Mouse (Mus musculus): ENCODE measurements around the gene Ercc6l2. TPM values are rescaled to one million over a fixed set of nuclear protein-coding genes. Genes with fewer than 3 reads are reported as not detected.

Ercc6l2 gene
- polyA plus RNA-seq, 1 experiment from 2014 or later: 25.6 TPM

DNA sequence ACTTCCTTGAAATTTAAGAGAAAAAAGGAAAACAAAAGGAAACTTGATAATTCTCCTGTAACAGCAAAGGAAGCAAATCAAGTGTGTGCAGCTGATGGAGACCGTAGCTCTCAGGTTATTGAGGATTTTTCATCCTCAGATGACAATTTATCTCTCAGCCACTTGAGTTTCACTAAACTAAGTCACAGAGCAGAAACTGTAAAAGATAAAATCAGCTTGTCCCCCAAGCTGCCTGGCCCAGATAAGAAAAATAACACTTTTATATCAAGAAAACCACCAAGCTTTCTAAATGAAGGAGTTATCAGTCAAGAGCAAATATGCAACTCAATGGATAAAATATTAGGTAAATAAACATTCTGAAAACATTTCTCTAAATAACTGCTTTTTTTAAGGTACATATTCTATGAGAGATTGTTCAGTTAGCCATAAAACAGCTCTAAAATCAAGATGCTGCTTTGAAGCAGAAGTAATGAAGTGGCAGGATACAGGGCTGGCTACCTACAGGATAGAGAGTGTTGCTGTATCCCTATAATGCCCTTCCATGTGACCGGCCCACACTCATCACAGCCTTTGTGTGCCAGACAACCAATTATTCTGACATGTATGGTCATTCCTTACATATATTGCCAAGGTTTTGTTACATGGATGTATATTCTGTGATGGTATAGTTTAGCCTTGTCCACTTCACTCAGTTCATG is 57.7 kb downstream of the Ercc6l2 start:
- ATAC-seq (ENCODE audit: low read depth): no peak
- WGBS: 93% methylated on average over 2 of the region's 2 CpGs
- Histone ChIP-seq H3K27ac (replicated peaks; ENCODE audit: low read depth, low read length) (no peak overlapping the region), H3K4me2 (ENCODE audit: low read depth, low read length) (no peak overlapping the region), H3K9me3 (ENCODE audit: control insufficient read depth, low read length) (no peaks in the 10 kb centered on the region), H3K4me3 (ENCODE audit: low read depth, low read length) (no peak overlapping the region), H3K27me3 (replicated peaks; ENCODE audit: control insufficient read depth, insufficient read depth, low read length) (no peaks in the 10 kb centered on the region), H3K4me1 (ENCODE audit: control insufficient read depth, insufficient read depth, low read length) (no peaks in the 10 kb centered on the region), H3K9ac (ENCODE audit: low read depth, low read length) (no peak overlapping the region), H3K36me3 (ENCODE audit: control insufficient read depth, insufficient read depth, low read length) (peaks cover 24% of the 10 kb centered on the region)
- DNase-seq (ENCODE audit: low spot score): no peak

DNA sequence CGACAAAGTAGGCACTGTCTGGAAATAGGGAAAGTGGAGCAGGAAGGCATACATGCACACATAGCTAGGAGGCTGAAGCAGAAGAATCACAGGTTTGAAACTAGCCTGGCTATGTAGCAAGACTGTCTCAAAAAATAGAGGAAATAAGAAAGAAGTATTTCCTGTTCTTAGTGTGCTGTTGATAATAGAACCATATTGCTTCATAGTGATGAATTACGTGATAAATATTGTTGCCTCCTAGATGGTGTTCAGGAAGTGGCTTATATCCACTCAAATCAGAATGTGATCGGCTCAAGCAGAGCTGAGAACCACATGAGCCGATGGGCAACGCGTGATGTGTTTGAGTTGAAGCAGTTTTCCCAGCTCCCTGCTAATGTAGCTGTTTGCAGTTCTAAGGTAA is 62.1 kb downstream of the Ercc6l2 start:
- Histone ChIP-seq H3K9ac (ENCODE audit: low read depth, low read length) (no peak overlapping the region), H3K4me3 (ENCODE audit: low read depth, low read length) (no peak overlapping the region), H3K9me3 (ENCODE audit: control insufficient read depth, low read length) (no peaks in the 10 kb centered on the region), H3K27ac (replicated peaks; ENCODE audit: low read depth, low read length) (no peak overlapping the region), H3K36me3 (ENCODE audit: control insufficient read depth, insufficient read depth, low read length) (peaks cover 12% of the 10 kb centered on the region), H3K4me1 (ENCODE audit: control insufficient read depth, insufficient read depth, low read length) (no peaks in the 10 kb centered on the region), H3K4me2 (ENCODE audit: low read depth, low read length) (no peak overlapping the region), H3K27me3 (replicated peaks; ENCODE audit: control insufficient read depth, insufficient read depth, low read length) (no peaks in the 10 kb centered on the region)
- WGBS: 90% methylated on average over 6 of the region's 6 CpGs
- ATAC-seq (ENCODE audit: low read depth): no peak
- no peak for DNase-seq (ENCODE audit: low spot score)

DNA sequence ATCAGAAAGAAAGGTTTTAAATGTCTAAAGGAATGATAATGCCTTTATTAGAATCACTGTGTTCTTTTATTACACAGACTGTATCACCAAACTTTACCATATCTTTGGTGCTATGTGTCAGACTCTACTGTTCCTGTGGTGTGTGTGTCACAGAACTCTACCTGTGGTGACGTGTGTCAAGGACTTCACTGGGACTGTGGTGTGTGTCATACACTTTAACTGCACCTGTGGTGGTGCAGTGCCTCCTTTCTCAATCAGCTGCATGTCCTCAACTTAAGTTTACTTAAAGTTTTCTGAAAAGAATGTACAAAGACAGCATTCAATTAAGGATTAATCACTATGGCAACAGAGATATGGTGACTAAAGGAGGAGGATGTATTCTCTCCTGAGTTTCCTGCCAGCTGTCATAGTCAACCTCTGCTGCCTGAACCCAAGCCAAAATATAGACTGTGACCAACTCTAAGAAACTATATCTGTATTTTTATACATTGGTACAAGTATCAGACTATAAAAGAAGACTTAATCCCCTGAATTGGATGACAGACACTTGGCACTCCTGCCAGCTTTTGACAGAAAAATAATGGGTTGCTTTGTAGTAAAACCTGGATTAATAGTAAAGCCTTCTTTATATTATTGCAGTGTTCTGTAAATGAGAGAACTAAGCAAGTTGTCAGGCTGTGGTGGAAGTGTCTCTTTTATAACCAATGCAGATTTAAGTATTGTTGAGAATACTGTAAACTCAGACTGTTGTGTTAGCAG is 64.2 kb downstream of the Ercc6l2 start:
- no peaks in the 10 kb centered on the region for H3K9me3 ChIP-seq (ENCODE audit: control insufficient read depth, low read length)
- H3K36me3 ChIP-seq (ENCODE audit: control insufficient read depth, insufficient read depth, low read length): peaks cover 5% of the 10 kb centered on the region
- H3K9ac ChIP-seq (ENCODE audit: low read depth, low read length): no peak overlapping the region
- peak; percentile 81 for DNase-seq (ENCODE audit: low spot score)
- 47% methylated on average over 1 of the region's 1 CpGs for WGBS
- no peaks in the 10 kb centered on the region for H3K4me1 ChIP-seq (ENCODE audit: control insufficient read depth, insufficient read depth, low read length)
- no peak overlapping the region for H3K27ac ChIP-seq (replicated peaks; ENCODE audit: low read depth, low read length)
- peak; percentile 88 for ATAC-seq (ENCODE audit: low read depth)
- H3K4me3 ChIP-seq (ENCODE audit: low read depth, low read length): no peak overlapping the region
- H3K4me2 ChIP-seq (ENCODE audit: low read depth, low read length): no peak overlapping the region
- H3K27me3 ChIP-seq (replicated peaks; ENCODE audit: control insufficient read depth, insufficient read depth, low read length): no peaks in the 10 kb centered on the region

DNA sequence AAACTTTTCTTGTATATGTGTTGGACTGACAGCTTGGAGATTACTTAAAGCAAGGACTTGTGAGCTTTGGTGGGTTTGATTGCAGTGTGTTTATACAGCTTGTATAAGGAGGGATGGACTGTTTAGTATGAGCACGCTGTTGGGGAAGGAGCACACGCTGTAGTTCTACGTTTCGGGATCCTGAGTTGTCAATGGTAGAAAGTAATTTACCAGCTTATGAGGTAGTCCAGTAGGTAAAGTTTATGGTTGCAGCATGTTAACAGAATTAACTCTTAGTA is 64.8 kb downstream of the Ercc6l2 start:
- no peak overlapping the region for H3K9ac ChIP-seq (ENCODE audit: low read depth, low read length)
- WGBS: 74% methylated on average over 4 of the region's 4 CpGs
- H3K4me3 ChIP-seq (ENCODE audit: low read depth, low read length): no peak overlapping the region
- H3K27ac ChIP-seq (replicated peaks; ENCODE audit: low read depth, low read length): no peak overlapping the region
- no peaks in the 10 kb centered on the region for H3K27me3 ChIP-seq (replicated peaks; ENCODE audit: control insufficient read depth, insufficient read depth, low read length)
- no peak overlapping the region for H3K4me2 ChIP-seq (ENCODE audit: low read depth, low read length)
- H3K4me1 ChIP-seq (ENCODE audit: control insufficient read depth, insufficient read depth, low read length): no peaks in the 10 kb centered on the region
- H3K9me3 ChIP-seq (ENCODE audit: control insufficient read depth, low read length): no peaks in the 10 kb centered on the region
- DNase-seq (ENCODE audit: low spot score) (no peak), ATAC-seq (ENCODE audit: low read depth) (peak; percentile 67)
- peaks cover 5% of the 10 kb centered on the region for H3K36me3 ChIP-seq (ENCODE audit: control insufficient read depth, insufficient read depth, low read length)

DNA sequence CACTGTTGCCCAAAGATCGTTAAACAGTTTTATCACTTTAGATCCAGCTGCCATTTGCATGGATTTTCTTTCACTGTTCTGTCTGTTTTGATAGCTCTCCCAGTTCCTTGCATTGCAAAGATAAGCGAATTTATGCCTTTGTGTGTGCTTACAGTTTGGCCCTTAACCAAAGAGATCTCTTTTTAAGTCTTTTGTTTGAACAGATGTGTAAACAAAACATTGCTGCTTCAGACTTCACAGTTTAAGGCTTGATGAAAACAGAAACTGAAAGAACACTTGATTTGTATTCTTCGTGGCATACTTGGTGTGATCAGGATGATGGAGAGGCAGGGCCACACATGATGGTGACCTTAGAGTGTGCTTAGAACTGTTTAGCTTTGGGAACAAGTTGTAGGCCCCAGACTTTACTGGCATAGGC is 70.5 kb downstream of the Ercc6l2 start:
- no peaks in the 10 kb centered on the region for H3K27me3 ChIP-seq (replicated peaks; ENCODE audit: control insufficient read depth, insufficient read depth, low read length)
- H3K9ac ChIP-seq (ENCODE audit: low read depth, low read length): no peak overlapping the region
- WGBS: 61% methylated on average over 3 of the region's 3 CpGs
- no peak for ATAC-seq (ENCODE audit: low read depth)
- no peak overlapping the region for H3K4me2 ChIP-seq (ENCODE audit: low read depth, low read length)
- H3K27ac ChIP-seq (replicated peaks; ENCODE audit: low read depth, low read length): no peak overlapping the region
- H3K36me3 ChIP-seq (ENCODE audit: control insufficient read depth, insufficient read depth, low read length): peaks cover 7% of the 10 kb centered on the region; the same call in 1 of the 2 replicates
- H3K4me1 ChIP-seq (ENCODE audit: control insufficient read depth, insufficient read depth, low read length): no peaks in the 10 kb centered on the region
- H3K9me3 ChIP-seq (ENCODE audit: control insufficient read depth, low read length): no peaks in the 10 kb centered on the region
- no peak for DNase-seq (ENCODE audit: low spot score)
- no peak overlapping the region for H3K4me3 ChIP-seq (ENCODE audit: low read depth, low read length)

DNA sequence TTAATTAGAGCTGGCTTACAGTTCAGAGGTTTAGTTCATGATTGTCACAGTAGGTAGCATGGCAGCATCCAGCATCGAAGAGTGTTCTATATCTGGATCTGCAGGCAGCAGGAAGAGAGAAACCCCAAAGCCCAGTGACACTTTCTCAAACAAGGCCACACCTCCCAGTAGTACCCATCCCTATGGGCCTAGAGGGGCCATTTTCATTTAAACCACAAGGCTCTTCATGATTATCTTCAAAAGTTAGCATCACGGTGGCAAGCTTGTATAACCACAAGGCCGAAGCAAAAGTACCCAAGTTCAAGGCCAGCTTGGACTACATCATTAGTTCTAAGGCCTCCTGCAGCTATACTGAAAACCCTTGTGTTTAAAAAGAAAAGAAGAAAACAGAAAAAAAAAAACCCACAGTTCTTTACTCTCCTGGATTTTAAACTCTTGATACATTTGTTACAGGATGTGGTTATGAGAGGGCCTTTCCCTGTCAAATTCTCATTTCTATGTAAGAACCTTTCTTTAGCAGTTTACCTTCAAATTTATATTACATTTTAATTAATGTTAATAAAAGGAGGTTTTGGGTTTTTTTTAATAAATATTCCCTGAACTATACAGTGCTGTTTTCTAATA is 71.5 kb downstream of the Ercc6l2 start:
- Histone ChIP-seq H3K27ac (replicated peaks; ENCODE audit: low read depth, low read length) (no peak overlapping the region), H3K4me1 (ENCODE audit: control insufficient read depth, insufficient read depth, low read length) (no peaks in the 10 kb centered on the region), H3K9me3 (ENCODE audit: control insufficient read depth, low read length) (no peaks in the 10 kb centered on the region), H3K9ac (ENCODE audit: low read depth, low read length) (no peak overlapping the region), H3K4me3 (ENCODE audit: low read depth, low read length) (no peak overlapping the region), H3K27me3 (replicated peaks; ENCODE audit: control insufficient read depth, insufficient read depth, low read length) (no peaks in the 10 kb centered on the region), H3K36me3 (ENCODE audit: control insufficient read depth, insufficient read depth, low read length) (peaks cover 7% of the 10 kb centered on the region; the same call in 1 of the 2 replicates), H3K4me2 (ENCODE audit: low read depth, low read length) (no peak overlapping the region)
- ATAC-seq (ENCODE audit: low read depth) (no peak), DNase-seq (ENCODE audit: low spot score) (no peak)
- 91% methylated on average over 3 of the region's 3 CpGs for WGBS

DNA sequence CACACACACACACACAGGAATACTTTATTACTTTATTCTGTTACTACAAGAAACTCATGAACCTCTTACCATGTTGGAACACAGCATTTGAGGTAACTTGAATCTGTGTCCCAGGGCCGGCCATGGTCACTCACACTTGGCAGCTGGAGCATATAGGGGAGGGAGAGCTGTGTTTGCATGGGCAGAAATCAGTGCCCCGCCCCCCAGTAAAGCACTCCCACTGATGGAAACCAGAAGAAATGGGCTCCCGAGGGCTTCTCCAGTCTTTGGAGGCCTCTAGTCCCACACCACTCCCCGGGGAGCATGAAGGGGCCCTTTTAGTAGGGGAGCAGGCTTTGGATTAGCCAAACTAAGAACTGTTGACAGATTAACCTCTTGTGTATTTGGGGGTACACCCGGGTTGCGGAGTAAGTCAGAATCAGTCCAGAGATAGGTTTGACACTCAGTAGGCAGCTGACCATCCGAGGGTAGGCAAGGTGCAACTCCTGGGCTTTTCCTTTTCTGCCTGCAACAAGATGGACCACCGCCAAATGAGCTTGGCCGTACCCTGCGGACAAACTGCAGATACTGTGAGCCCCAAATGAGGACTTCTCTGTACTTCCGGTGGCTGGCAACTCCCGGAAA is 85.8 kb downstream of the Ercc6l2 start:
- ATAC-seq (ENCODE audit: low read depth) (0 out of 2 replicates have a peak, but pooled peaks have one; percentile 7), DNase-seq (ENCODE audit: low spot score) (no peak)
- H3K36me3 ChIP-seq (ENCODE audit: control insufficient read depth, insufficient read depth, low read length): 0 out of 2 replicates have a peak, but pooled peaks cover 12% of the 10 kb centered on the region
- H3K27me3 ChIP-seq (replicated peaks; ENCODE audit: control insufficient read depth, insufficient read depth, low read length): no peaks in the 10 kb centered on the region; the same call in 1 of the 2 replicates
- peak overlapping the region; percentile 66 for H3K4me2 ChIP-seq (ENCODE audit: low read depth, low read length)
- H3K4me1 ChIP-seq (ENCODE audit: control insufficient read depth, insufficient read depth, low read length): peaks cover 24% of the 10 kb centered on the region
- peak overlapping the region; percentile 24 for H3K4me3 ChIP-seq (ENCODE audit: low read depth, low read length)
- peak overlapping the region; percentile 79 for H3K27ac ChIP-seq (replicated peaks; ENCODE audit: low read depth, low read length)
- H3K9ac ChIP-seq (ENCODE audit: low read depth, low read length): peak overlapping the region; percentile 47
- WGBS: 21% methylated on average over 12 of the region's 12 CpGs
- H3K9me3 ChIP-seq (ENCODE audit: control insufficient read depth, low read length): no peaks in the 10 kb centered on the region

DNA sequence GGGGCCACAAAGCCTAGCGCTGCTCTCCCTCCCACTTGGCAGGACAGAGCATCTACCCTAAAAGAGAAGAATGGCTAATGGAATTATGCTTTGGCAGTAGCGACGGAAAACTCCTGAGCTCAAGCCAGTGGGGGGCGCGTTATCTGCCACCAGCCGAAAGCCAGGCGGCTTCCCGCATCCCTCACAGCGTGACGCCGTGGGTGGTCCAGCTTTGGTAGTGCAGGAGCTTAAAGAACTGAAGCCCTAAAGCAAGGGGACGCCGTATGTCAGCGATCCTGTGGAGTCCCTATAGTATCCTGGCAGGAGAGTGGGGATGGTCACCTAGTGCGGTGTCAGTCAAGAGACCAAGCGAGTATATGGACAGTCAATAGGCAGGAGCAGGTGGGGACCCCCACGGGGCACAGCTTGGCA is 86.3 kb downstream of the Ercc6l2 start:
- Histone ChIP-seq H3K36me3 (ENCODE audit: control insufficient read depth, insufficient read depth, low read length) (0 out of 2 replicates have a peak, but pooled peaks cover 12% of the 10 kb centered on the region), H3K27ac (replicated peaks; ENCODE audit: low read depth, low read length) (peak overlapping the region; percentile 79), H3K4me1 (ENCODE audit: control insufficient read depth, insufficient read depth, low read length) (peaks cover 24% of the 10 kb centered on the region), H3K9me3 (ENCODE audit: control insufficient read depth, low read length) (no peaks in the 10 kb centered on the region), H3K4me2 (ENCODE audit: low read depth, low read length) (peak overlapping the region; percentile 66), H3K4me3 (ENCODE audit: low read depth, low read length) (peak overlapping the region; percentile 24), H3K9ac (ENCODE audit: low read depth, low read length) (peak overlapping the region; percentile 47), H3K27me3 (replicated peaks; ENCODE audit: control insufficient read depth, insufficient read depth, low read length) (no peaks in the 10 kb centered on the region; the same call in 1 of the 2 replicates)
- peak; percentile 91 for DNase-seq (ENCODE audit: low spot score)
- ATAC-seq (ENCODE audit: low read depth): peak; percentile 66
- 3% methylated on average over 17 of the region's 17 CpGs for WGBS
